Mouse (Mus musculus): ENCODE measurements at regions not wholly inside any gene's neighbourhood (a gene's known extent, or its start where the extent isn't known, plus 50 kb on each side); places are given as distances from the start of the nearest gene placed in this dataset.
"Not testable (repeated sequence)": the region's sequence is repeated elsewhere in the genome, so short reads cannot be mapped to it uniquely, and the experiment has no call there.

GRCm38 (mm10) chr3:46771805-46772204, 323.8 kb upstream of the Pabpc4l start:
- Histone ChIP-seq H3K4me3 (no peak overlapping the region), H3K27ac (no peak overlapping the region)
- no peak for TF ChIP-seq CTCF (conservative IDR thresholded peaks at IDR 0.05)
- no peak for DNase-seq (ENCODE audit: low spot score in 2 of 2)

GRCm38 (mm10) chr3:46764939-46765338, 316.9 kb upstream of the Pabpc4l start:
- H3K4me3 ChIP-seq = no peak overlapping the region
- no peak for TF ChIP-seq CTCF (conservative IDR thresholded peaks at IDR 0.05)
- no peak for DNase-seq (ENCODE audit: low spot score in 2 of 2)
- H3K27ac ChIP-seq = no peak overlapping the region

- no peak overlapping the region for H3K27ac ChIP-seq
- H3K4me3 ChIP-seq = no peak overlapping the region
- DNase-seq (ENCODE audit: low spot score in 2 of 2) = no peak
- no peak for TF ChIP-seq CTCF (conservative IDR thresholded peaks at IDR 0.05)
Measured at GRCm38 (mm10) chr3:46758500-46758899, 310.5 kb upstream of the Pabpc4l start.

- peak in 1 of 2 experiments; percentile 29 for DNase-seq (ENCODE audit: low spot score in 2 of 2)
- TF ChIP-seq CTCF (conservative IDR thresholded peaks at IDR 0.05) = no peak
- H3K27ac ChIP-seq = no peak overlapping the region
- no peak overlapping the region for H3K4me3 ChIP-seq
Measured at GRCm38 (mm10) chr3:46727679-46728078, 279.7 kb upstream of the Pabpc4l start.

GRCm38 (mm10) chr3:46701649-46702048, 253.6 kb upstream of the Pabpc4l start:
- no peak for DNase-seq (ENCODE audit: low spot score in 2 of 2)
- Histone ChIP-seq H3K4me3 (no peak overlapping the region), H3K27ac (no peak overlapping the region)
- TF ChIP-seq CTCF (conservative IDR thresholded peaks at IDR 0.05) = no peak

- DNase-seq (ENCODE audit: low spot score in 2 of 2); H3K4me3 ChIP-seq; H3K27ac ChIP-seq: not testable (repeated sequence)
Measured at GRCm38 (mm10) chr3:46687680-46688420, 239.8 kb upstream of the Pabpc4l start.

Measured in layer of hippocampus, adult 2 months (tissue).